Mouse (Mus musculus): ENCODE data around the gene E130114P18Rik.

E130114P18Rik gene

DNA sequence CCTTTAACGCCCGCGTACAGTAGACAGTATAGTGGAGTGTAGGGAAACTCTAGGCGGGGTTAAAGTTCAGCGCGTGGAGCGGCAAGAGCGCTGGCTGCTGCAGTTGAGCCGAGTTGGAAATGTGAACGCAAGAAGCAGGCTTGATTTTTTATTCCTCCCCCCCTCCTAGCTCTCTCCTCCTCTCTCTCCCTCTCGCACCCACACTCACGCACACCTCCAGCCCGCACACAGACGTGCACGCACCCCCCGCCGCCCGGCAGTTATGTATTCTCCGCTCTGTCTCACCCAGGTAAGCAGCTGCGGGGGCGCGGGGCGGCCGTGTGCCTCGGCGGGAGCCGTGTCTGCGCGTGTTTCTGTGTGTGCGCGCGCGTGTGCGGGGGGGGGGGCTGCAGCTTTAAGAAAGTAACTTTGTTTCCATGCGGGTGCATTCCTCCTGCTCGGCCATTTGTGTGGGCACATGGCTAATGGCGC lies at the start of gene E130114P18Rik:
TSS of gene E130114P18Rik (minus strand) at position 373 of the 471 bp plus-strand sequence.
- peak; percentile 79 for DNase-seq (ENCODE audit: low read depth)

DNA sequence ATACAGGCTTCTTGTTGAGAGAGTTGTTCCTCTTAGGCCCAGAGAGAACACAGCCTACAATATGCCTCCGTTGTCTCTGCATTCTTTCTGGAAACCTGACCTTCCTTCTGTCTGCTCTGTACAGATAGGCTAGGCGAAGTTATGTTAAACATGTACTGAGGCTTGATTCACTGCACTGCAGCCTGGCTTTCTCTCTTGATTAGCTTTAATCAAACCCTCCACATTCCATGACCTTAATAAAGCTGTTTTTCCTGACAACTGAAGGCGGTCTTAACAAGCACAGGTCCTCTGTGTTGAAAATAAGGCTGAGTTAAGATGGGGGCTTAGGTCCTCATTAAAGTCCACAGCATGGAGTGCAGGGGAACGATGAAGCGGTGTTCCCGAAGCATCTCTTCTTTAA lies 49.2 kb upstream of the E130114P18Rik start:
- DNase-seq (ENCODE audit: low read depth) = no peak

GRCm38 (mm10) chr4:97825841-97826240 lies 48.0 kb upstream of the E130114P18Rik start:
- DNase-seq (ENCODE audit: low read depth) = peak; percentile 59

DNA sequence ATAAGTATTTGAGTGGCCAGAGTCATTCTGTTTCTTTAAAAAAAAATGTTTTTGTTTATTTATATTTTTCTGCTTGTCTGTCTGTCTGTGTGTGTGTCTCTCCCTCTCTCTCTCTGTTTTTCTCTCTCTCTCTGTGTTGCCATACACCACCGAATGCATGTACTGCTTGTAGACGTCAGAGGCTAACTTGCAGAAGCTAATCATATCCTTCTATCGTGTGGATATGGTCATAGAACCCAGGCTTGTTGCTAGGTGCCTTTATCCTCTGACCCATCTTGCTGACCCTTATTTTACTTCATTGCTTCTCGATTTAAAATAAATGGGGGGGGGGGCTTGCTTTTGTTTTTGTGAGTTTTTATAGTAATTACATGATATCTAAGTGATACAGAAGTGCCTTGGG lies 47.6 kb upstream of the E130114P18Rik start:
- DNase-seq (ENCODE audit: low read depth) = no peak

DNA sequence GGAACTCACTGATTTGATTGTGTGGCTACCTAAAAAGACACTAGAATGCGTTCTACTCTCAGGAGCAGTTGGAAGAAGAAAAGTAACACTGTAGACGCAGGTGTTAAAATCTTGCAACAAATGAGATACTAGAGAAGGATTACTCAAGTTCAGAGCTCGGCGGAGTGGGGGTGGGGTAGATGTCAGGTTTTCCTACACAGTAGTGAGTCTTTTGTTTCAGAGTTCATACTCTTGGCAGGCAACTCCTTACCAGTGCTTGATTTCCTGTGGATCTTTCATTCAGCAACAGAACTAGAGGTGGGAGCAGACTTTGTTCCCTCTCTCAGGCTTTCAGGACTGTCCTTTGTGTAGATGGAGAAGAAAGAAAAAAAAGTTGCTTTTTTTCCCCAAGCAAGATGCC lies 46.6 kb upstream of the E130114P18Rik start:
- DNase-seq (ENCODE audit: low read depth) = no peak

GRCm38 (mm10) chr4:97823512-97823911 lies 45.6 kb upstream of the E130114P18Rik start:
- DNase-seq (ENCODE audit: low read depth) = no peak

GRCm38 (mm10) chr4:97821556-97822251 lies 43.8 kb upstream of the E130114P18Rik start:
- no peak for DNase-seq (ENCODE audit: low read depth)

GRCm38 (mm10) chr4:97820474-97821259 lies 42.8 kb upstream of the E130114P18Rik start:
- DNase-seq (ENCODE audit: low read depth) = no peak

GRCm38 (mm10) chr4:97819101-97819500 lies 41.2 kb upstream of the E130114P18Rik start:
- DNase-seq (ENCODE audit: low read depth) = no peak

DNA sequence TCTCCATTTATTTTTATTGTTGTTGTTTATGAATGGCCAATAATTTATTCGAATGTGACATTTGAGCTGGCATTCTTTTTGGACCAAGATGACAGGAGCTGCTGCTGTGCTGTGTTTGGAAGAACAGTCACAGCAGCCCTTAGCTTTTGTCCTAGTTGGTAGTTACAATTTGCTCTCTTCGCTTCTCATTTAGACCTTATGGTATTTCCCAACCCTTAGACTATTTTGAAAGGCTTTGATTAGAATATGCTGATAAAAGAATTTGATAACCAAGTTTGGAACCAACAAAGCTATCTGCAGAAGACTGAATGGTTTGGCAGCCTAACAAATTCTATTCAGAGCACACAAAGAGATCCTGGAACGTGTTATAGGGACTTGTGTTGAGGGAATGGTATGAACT lies 40.6 kb upstream of the E130114P18Rik start:
- DNase-seq (ENCODE audit: low read depth) = no peak

- no peak for DNase-seq (ENCODE audit: low read depth)
Measured at GRCm38 (mm10) chr4:97817741-97818140, 39.9 kb upstream of the E130114P18Rik start.

- DNase-seq (ENCODE audit: low read depth) = no peak
Measured at GRCm38 (mm10) chr4:97816753-97817152, 38.9 kb upstream of the E130114P18Rik start.

GRCm38 (mm10) chr4:97816001-97816400 lies 38.1 kb upstream of the E130114P18Rik start:
- peak; percentile 57 for DNase-seq (ENCODE audit: low read depth)

- no peak for DNase-seq (ENCODE audit: low read depth)
Measured at GRCm38 (mm10) chr4:97814515-97814914, 36.6 kb upstream of the E130114P18Rik start.

DNA sequence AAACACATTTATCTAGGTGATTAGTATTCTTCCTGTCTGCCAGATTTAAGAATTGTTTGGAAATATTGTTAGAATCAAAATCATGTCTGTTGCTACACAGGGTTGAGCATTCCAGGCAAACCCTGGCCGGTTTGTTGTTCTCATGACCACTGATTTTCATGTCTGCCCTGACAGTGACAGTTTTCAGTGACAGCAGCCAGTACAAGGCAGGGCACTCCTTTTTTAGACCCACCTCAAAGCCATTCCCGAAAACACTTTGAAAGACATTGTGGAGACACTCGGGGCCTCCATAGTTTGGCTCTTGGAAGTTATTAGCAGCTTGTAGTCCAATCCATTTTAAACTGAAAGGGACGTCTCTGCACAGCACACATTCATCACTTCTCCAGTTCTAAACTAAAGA lies 36.1 kb upstream of the E130114P18Rik start:
- DNase-seq (ENCODE audit: low read depth) = no peak

- no peak for DNase-seq (ENCODE audit: low read depth)
Measured at GRCm38 (mm10) chr4:97813035-97813434, 35.2 kb upstream of the E130114P18Rik start.

DNA sequence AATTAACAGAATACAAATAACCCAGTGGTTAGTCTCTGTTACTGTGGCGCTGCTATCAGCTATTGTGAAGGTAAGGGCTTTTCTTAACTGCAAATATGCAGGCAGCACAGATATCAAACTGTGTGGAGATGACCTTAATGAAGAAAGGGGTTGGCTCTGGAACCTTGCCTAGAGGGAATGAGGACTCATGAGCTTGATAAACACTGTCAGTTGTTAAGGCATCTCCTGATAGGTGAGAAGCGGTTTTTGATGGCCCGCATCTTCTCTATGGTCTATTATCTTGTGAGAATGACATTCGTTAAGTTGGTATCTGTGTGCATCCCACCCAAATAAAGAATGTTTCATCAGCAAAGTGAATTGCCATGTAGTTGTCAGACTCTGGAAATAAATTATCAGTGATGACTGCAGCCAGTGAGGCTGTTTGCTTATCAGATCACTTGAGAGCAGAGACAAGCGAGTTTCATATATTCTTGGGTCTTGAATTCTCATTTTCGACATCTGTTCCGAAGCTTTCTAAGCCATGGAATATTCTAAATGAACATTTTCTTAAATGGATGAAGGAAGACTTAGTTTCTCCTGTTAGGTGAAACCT lies 32.6 kb upstream of the E130114P18Rik start:
- DNase-seq (ENCODE audit: low read depth) = no peak

- DNase-seq (ENCODE audit: low read depth) = no peak
Measured at GRCm38 (mm10) chr4:97809582-97810295, 31.9 kb upstream of the E130114P18Rik start.

DNA sequence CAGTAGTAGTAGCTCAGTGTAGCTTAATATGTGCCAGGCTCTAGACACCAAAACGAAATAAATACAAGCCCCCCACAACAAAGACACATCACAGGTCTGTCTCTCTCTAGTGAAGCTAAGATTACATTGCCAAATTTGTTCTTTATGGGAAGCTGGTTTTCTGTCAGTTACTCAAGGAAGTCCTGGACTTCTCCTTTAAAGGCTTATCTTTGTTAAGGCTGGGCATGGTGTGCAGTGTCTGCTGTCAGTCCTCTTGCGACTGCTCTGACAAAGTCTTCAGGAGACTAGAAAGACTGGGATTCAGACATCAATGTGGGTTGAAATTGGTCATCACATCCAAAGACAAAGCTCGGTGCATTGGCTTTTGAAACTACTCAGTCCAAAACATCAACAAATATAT lies 31.0 kb upstream of the E130114P18Rik start:
- no peak for DNase-seq (ENCODE audit: low read depth)

DNA sequence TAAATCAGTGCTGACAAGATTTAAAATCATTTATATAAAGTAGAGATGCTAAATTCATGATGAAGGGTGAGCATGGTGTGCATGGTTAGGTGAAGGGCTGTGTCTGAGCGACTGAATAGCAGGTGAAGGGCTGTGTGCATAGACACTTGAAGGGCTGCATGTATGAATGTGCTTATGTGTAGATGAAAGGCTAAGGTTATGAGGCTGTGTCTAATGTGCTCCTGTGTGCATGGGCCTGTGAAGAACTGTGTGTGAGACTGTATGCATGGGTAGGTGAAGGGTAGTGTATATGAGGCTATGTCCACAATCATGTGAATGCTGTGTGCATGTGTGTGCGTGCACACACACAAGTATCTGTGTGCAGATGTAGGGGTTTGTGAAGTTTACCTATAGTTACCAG lies 29.0 kb upstream of the E130114P18Rik start:
- no peak for DNase-seq (ENCODE audit: low read depth)

- no peak for DNase-seq (ENCODE audit: low read depth)
Measured at GRCm38 (mm10) chr4:97805896-97806808, 28.3 kb upstream of the E130114P18Rik start.

All from NIH3T3 (cell line).